Mouse (Mus musculus) ES-Bruce4 (cell line): ENCODE measurements at regions not wholly inside any gene's neighbourhood (a gene's known extent, or its start where the extent isn't known, plus 50 kb on each side); places are given as distances from the start of the nearest gene placed in this dataset.
"Not testable (repeated sequence)": the region's sequence is repeated elsewhere in the genome, so short reads cannot be mapped to it uniquely, and the experiment has no call there.

Source experiments
- CTCF ChIP-seq: IDR thresholded peaks from one replicate; pipeline ENCODE4 v1.8.1; 2011; ENCODE audit warnings: low read depth, low read length
- EP300 ChIP-seq: IDR thresholded peaks from 2 replicates; pipeline ENCODE4 v1.6.1; 2011; ENCODE audit warnings: low read depth, low read length; ENCODE audit not compliant: insufficient read depth
- POLR2A ChIP-seq: IDR thresholded peaks from one replicate; pipeline ENCODE4 v1.8.1; 2011; ENCODE audit warnings: low read length; ENCODE audit not compliant: insufficient read depth

DNA sequence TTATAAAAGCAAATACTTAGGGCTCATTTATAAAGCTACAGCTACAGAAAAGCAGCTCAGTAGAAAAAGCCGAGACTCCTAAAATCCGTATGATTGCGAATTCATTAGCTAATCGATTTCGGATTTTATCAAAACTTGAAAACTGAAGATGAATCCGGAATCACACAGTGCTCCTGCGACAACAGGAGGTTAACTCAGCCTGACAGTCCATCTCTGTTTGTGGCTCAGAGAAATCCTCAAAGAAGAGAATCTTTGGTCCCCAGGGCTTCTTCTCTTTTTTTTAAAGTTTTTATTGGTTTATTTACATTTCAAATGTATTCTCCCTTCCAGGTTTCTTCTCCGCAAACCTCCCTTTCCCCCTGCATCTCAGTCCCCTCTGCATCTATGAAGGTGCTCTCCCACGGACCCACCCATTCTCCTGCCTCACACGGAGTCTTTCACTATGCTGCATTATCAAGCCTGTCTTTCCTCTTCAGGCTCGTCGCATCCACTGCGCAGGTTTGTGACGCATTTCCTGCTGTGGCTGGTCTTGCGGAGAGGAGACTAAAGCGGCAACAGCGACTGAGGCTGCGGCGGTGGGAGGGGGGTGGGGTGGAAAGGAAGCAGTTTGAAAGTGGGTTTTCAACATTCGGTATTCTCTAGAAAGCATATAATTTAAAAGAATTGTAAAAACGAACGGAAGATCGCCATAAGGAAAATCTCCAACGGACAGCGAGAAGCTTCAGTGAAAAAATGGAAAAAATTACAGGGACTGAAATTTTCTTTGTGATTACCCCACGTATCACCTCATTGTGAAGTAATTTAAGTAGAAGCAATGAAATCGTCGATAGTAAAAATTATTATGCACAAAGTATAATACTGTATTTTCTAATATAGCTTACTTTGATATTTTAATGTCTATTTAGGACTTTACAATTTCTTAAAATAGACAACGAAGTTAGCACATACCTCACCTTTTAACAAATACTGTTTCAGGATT is 482.5 kb upstream of the Snrpn start:
- TF ChIP-seq CTCF, POLR2A, EP300: not testable (repeated sequence)
